Mouse (Mus musculus): ENCODE results near the gene Ina. TPM values are rescaled to one million over a fixed set of nuclear protein-coding genes. Genes with fewer than 3 reads are reported as not detected.

Gene Ina
- 8.4 TPM in 2 replicates for polyA plus RNA-seq (2015; fragmentation: Nextera tagmentation; extraction: Ambion mirVana)

GRCm38 (mm10) chr19:47014447-47015381 lies at the start of gene Ina, which contains the start of gene Nt5c2:
Gene Ina, plus strand, starts transcription at chr19:47014698.
Gene Nt5c2, minus strand, starts transcription at chr19:47015153.
- peak within 1 kb of the TSS; percentile 56 for H3K4me3 ChIP-seq
- peaks cover 19% of the 10 kb centered on the region for H3K4me1 ChIP-seq
- under 1% methylated on average over 120 of the region's 124 CpGs for WGBS
- H3K4me2 ChIP-seq, result peak within 1 kb of the TSS; percentile 96
- H3K27me3 ChIP-seq, result peaks cover 87% of the 10 kb centered on the region
- H3K9ac ChIP-seq, result peak within 1 kb of the TSS; percentile 57; the same call in 1 of the 2 replicates
- ATAC-seq (ENCODE audit: insufficient number of reproducible peaks, insufficient read depth, low FRiP score, low TSS enrichment, low read depth), result peak; percentile 62; the same call in 1 of the 2 replicates
- H3K36me3 ChIP-seq, result no peaks in the 10 kb centered on the region
- no peak within 1 kb of the TSS for H3K27ac ChIP-seq
- H3K9me3 ChIP-seq, result no peaks in the 10 kb centered on the region

GRCm38 (mm10) chr19:46965496-46965895 lies 49.0 kb upstream of the Ina start:
- Histone ChIP-seq H3K9ac (no peak overlapping the region), H3K36me3 (no peaks in the 10 kb centered on the region), H3K27ac (no peak overlapping the region), H3K27me3 (no peaks in the 10 kb centered on the region), H3K4me1 (peaks cover 14% of the 10 kb centered on the region), H3K4me3 (no peak overlapping the region), H3K4me2 (no peak overlapping the region), H3K9me3 (no peaks in the 10 kb centered on the region)
- ATAC-seq (ENCODE audit: insufficient number of reproducible peaks, insufficient read depth, low FRiP score, low TSS enrichment, low read depth), result no peak

- H3K9me3 ChIP-seq, result no peaks in the 10 kb centered on the region
- H3K4me1 ChIP-seq, result peaks cover 12% of the 10 kb centered on the region; the same call in 1 of the 2 replicates
- WGBS, result 92% methylated on average over 6 of the region's 6 CpGs
- H3K27ac ChIP-seq, result no peak overlapping the region
- H3K4me2 ChIP-seq, result no peak overlapping the region
- no peaks in the 10 kb centered on the region for H3K27me3 ChIP-seq
- H3K9ac ChIP-seq, result no peak overlapping the region
- H3K4me3 ChIP-seq, result no peak overlapping the region
- no peaks in the 10 kb centered on the region for H3K36me3 ChIP-seq
- no peak for ATAC-seq (ENCODE audit: insufficient number of reproducible peaks, insufficient read depth, low FRiP score, low TSS enrichment, low read depth)
Measured at GRCm38 (mm10) chr19:46966330-46966729, 48.2 kb upstream of the Ina start.

- H3K9ac ChIP-seq, result no peak overlapping the region
- no peaks in the 10 kb centered on the region for H3K9me3 ChIP-seq
- H3K4me1 ChIP-seq, result peaks cover 9% of the 10 kb centered on the region; the same call in 1 of the 2 replicates
- H3K27me3 ChIP-seq, result no peaks in the 10 kb centered on the region
- H3K4me2 ChIP-seq, result no peak overlapping the region
- no peak overlapping the region for H3K4me3 ChIP-seq
- H3K36me3 ChIP-seq, result no peaks in the 10 kb centered on the region
- ATAC-seq (ENCODE audit: insufficient number of reproducible peaks, insufficient read depth, low FRiP score, low TSS enrichment, low read depth), result no peak
- H3K27ac ChIP-seq, result no peak overlapping the region
- 52% methylated on average over 4 of the region's 4 CpGs for WGBS
Measured at GRCm38 (mm10) chr19:46967861-46968260, 46.6 kb upstream of the Ina start.

- Histone ChIP-seq H3K4me1 (0 out of 2 replicates have a peak, but pooled peaks cover 5% of the 10 kb centered on the region), H3K27me3 (no peaks in the 10 kb centered on the region), H3K4me2 (no peak overlapping the region), H3K4me3 (no peak overlapping the region), H3K36me3 (no peaks in the 10 kb centered on the region), H3K27ac (no peak overlapping the region), H3K9ac (no peak overlapping the region), H3K9me3 (no peaks in the 10 kb centered on the region)
- ATAC-seq (ENCODE audit: insufficient number of reproducible peaks, insufficient read depth, low FRiP score, low TSS enrichment, low read depth), result no peak
- 86% methylated on average over 5 of the region's 5 CpGs for WGBS
Measured at GRCm38 (mm10) chr19:46968833-46969232, 45.7 kb upstream of the Ina start.

GRCm38 (mm10) chr19:46969286-46969985 lies 45.1 kb upstream of the Ina start:
- Histone ChIP-seq H3K9me3 (no peaks in the 10 kb centered on the region), H3K4me1 (0 out of 2 replicates have a peak, but pooled peaks cover 5% of the 10 kb centered on the region), H3K27ac (no peak overlapping the region), H3K4me3 (no peak overlapping the region), H3K27me3 (no peaks in the 10 kb centered on the region), H3K36me3 (no peaks in the 10 kb centered on the region), H3K4me2 (no peak overlapping the region), H3K9ac (no peak overlapping the region)
- 78% methylated on average over 22 of the region's 22 CpGs for WGBS
- no peak for ATAC-seq (ENCODE audit: insufficient number of reproducible peaks, insufficient read depth, low FRiP score, low TSS enrichment, low read depth)

- Histone ChIP-seq H3K4me1 (0 out of 2 replicates have a peak, but pooled peaks cover 5% of the 10 kb centered on the region), H3K4me2 (no peak overlapping the region), H3K9me3 (no peaks in the 10 kb centered on the region), H3K27ac (no peak overlapping the region), H3K4me3 (no peak overlapping the region), H3K9ac (no peak overlapping the region), H3K36me3 (no peaks in the 10 kb centered on the region), H3K27me3 (no peaks in the 10 kb centered on the region)
- ATAC-seq (ENCODE audit: insufficient number of reproducible peaks, insufficient read depth, low FRiP score, low TSS enrichment, low read depth), result no peak; the same call in 1 of the 2 replicates
- WGBS, result 68% methylated on average over 13 of the region's 13 CpGs
Measured at GRCm38 (mm10) chr19:46970121-46970729, 44.3 kb upstream of the Ina start.

GRCm38 (mm10) chr19:46971051-46971689 lies 43.3 kb upstream of the Ina start:
- Histone ChIP-seq H3K4me1 (0 out of 2 replicates have a peak, but pooled peaks cover 5% of the 10 kb centered on the region), H3K9me3 (no peaks in the 10 kb centered on the region), H3K27ac (peak overlapping the region; percentile 35; the same call in 1 of the 2 replicates), H3K4me3 (no peak overlapping the region), H3K9ac (no peak overlapping the region), H3K36me3 (no peaks in the 10 kb centered on the region), H3K4me2 (no peak overlapping the region), H3K27me3 (no peaks in the 10 kb centered on the region)
- no peak for ATAC-seq (ENCODE audit: insufficient number of reproducible peaks, insufficient read depth, low FRiP score, low TSS enrichment, low read depth)
- 63% methylated on average over 8 of the region's 8 CpGs for WGBS

- H3K9ac ChIP-seq, result no peak overlapping the region
- no peaks in the 10 kb centered on the region for H3K9me3 ChIP-seq
- WGBS, result 59% methylated on average over 9 of the region's 9 CpGs
- H3K36me3 ChIP-seq, result no peaks in the 10 kb centered on the region
- H3K27me3 ChIP-seq, result no peaks in the 10 kb centered on the region
- ATAC-seq (ENCODE audit: insufficient number of reproducible peaks, insufficient read depth, low FRiP score, low TSS enrichment, low read depth), result no peak
- H3K4me3 ChIP-seq, result no peak overlapping the region
- no peak overlapping the region for H3K4me2 ChIP-seq
- H3K27ac ChIP-seq, result no peak overlapping the region
- H3K4me1 ChIP-seq, result 0 out of 2 replicates have a peak, but pooled peaks cover 5% of the 10 kb centered on the region
Measured at GRCm38 (mm10) chr19:46971712-46972111, 42.8 kb upstream of the Ina start.

- H3K27ac ChIP-seq, result no peak overlapping the region
- H3K4me3 ChIP-seq, result no peak overlapping the region
- H3K36me3 ChIP-seq, result no peaks in the 10 kb centered on the region
- ATAC-seq (ENCODE audit: insufficient number of reproducible peaks, insufficient read depth, low FRiP score, low TSS enrichment, low read depth), result no peak
- H3K27me3 ChIP-seq, result no peaks in the 10 kb centered on the region
- 93% methylated on average over 3 of the region's 3 CpGs for WGBS
- no peak overlapping the region for H3K9ac ChIP-seq
- 0 out of 2 replicates have a peak, but pooled peaks cover 5% of the 10 kb centered on the region for H3K4me1 ChIP-seq
- H3K9me3 ChIP-seq, result no peaks in the 10 kb centered on the region
- H3K4me2 ChIP-seq, result no peak overlapping the region
Measured at GRCm38 (mm10) chr19:46972159-46972558, 42.3 kb upstream of the Ina start.

- H3K4me1 ChIP-seq, result 0 out of 2 replicates have a peak, but pooled peaks cover 5% of the 10 kb centered on the region
- no peak for ATAC-seq (ENCODE audit: insufficient number of reproducible peaks, insufficient read depth, low FRiP score, low TSS enrichment, low read depth)
- H3K27me3 ChIP-seq, result no peaks in the 10 kb centered on the region
- H3K9me3 ChIP-seq, result no peaks in the 10 kb centered on the region
- H3K4me2 ChIP-seq, result no peak overlapping the region
- H3K9ac ChIP-seq, result no peak overlapping the region
- H3K4me3 ChIP-seq, result no peak overlapping the region
- no peak overlapping the region for H3K27ac ChIP-seq
- WGBS, result 65% methylated on average over 4 of the region's 4 CpGs
- H3K36me3 ChIP-seq, result no peaks in the 10 kb centered on the region
Measured at GRCm38 (mm10) chr19:46975565-46975964, 38.9 kb upstream of the Ina start.

Data from embryonic facial prominence, embryonic 13.5 days (tissue).